Mouse (Mus musculus) megakaryocyte-erythroid progenitor cell, adult 5-6 weeks (primary cell): ENCODE data around the gene Wnt8b. TPM values are rescaled to one million over a fixed set of nuclear protein-coding genes. Genes with fewer than 3 reads are reported as not detected.

Experiments
- ATAC-seq: replicated peaks from 2 replicates; pipeline ENCODE4 v1.8.0; 2016; ENCODE audit warnings: mild to moderate bottlenecking, inconsistent platforms; ENCODE audit not compliant: severe bottlenecking, poor library complexity, low FRiP score, low TSS enrichment
- total RNA-seq, 2 experiments: library from RNA; stranded (forward) in 1 of 2; stranded (reverse) in 1 of 2; fragments of 200-1000, 215-1000 nt in 1 of 2; fragments of >200 nt in 1 of 2; fragmentation: Nextera tagmentation in 1 of 2; gene quantifications; 2 replicates each; pipeline ENCODE4 v1.2.3; 2014 to 2017

Wnt8b gene
- total RNA-seq, 2 experiments from 2014 or later, result not detected

GRCm38 (mm10) chr19:44552731-44553130 is 59.5 kb downstream of the Wnt8b start, which contains the start of gene Gm20538:
Gm20538 (minus strand) TSS chr19:44552831.
- ATAC-seq, result no peak

GRCm38 (mm10) chr19:44553286-44553685 is 60.0 kb downstream of the Wnt8b start:
- ATAC-seq, result no peak

GRCm38 (mm10) chr19:44554490-44554860 is 61.2 kb downstream of the Wnt8b start:
- ATAC-seq, result no peak

- peak; percentile 91 for ATAC-seq
Observed at GRCm38 (mm10) chr19:44554861-44555590, 61.8 kb downstream of the Wnt8b start, which contains the start of gene Ndufb8. Ndufb8 (minus strand) TSS chr19:44555440.

GRCm38 (mm10) chr19:44562652-44563206 is 69.5 kb downstream of the Wnt8b start, which contains the start of gene Hif1an:
Hif1an (plus strand) TSS chr19:44562850.
- peak; percentile 96 for ATAC-seq

Other genes with a start within 250 kb of the Wnt8b start
- gene Scd2, start 199.8 kb upstream of the Wnt8b start, total RNA-seq (2014; fragmentation: Nextera tagmentation), result 56.2 and 62.2 TPM in 2 replicates
- 71.9 and 90.7 TPM in 2 replicates for gene Scd2, start 199.8 kb upstream of the Wnt8b start, total RNA-seq (2017)
- 0.69 and 2.1 TPM in 2 replicates for gene Scd4, start 160.4 kb upstream of the Wnt8b start, total RNA-seq (2014; fragmentation: Nextera tagmentation)
- gene Scd4, start 160.4 kb upstream of the Wnt8b start, total RNA-seq (2017), result 0.38 TPM in 1 of 2 replicates, not detected in the other
- gene Scd1, start 85.6 kb upstream of the Wnt8b start, total RNA-seq (2014; fragmentation: Nextera tagmentation), result 14.0 and 16.2 TPM in 2 replicates
- 4.3 and 18.8 TPM in 2 replicates for gene Scd1, start 85.6 kb upstream of the Wnt8b start, total RNA-seq (2017)
- 0.47 and 1.7 TPM in 2 replicates for gene Sec31b, start 52.4 kb downstream of the Wnt8b start, total RNA-seq (2014; fragmentation: Nextera tagmentation)
- 0.23 and 0.61 TPM in 2 replicates for gene Sec31b, start 52.4 kb downstream of the Wnt8b start, total RNA-seq (2017)
- not detected in 2 replicates for gene Gm20538, start 59.4 kb downstream of the Wnt8b start, total RNA-seq (2014; fragmentation: Nextera tagmentation)
- gene Gm20538, start 59.4 kb downstream of the Wnt8b start, total RNA-seq (2017), result not detected in 2 replicates
- 485 and 490 TPM in 2 replicates for gene Ndufb8, start 62.0 kb downstream of the Wnt8b start, total RNA-seq (2014; fragmentation: Nextera tagmentation)
- gene Ndufb8, start 62.0 kb downstream of the Wnt8b start, total RNA-seq (2017), result 262 and 339 TPM in 2 replicates
- 14.2 and 18.4 TPM in 2 replicates for gene Hif1an, start 69.4 kb downstream of the Wnt8b start, total RNA-seq (2014; fragmentation: Nextera tagmentation)
- 5.2 and 15.2 TPM in 2 replicates for gene Hif1an, start 69.4 kb downstream of the Wnt8b start, total RNA-seq (2017)